Mouse (Mus musculus): ENCODE data around the gene Ppp1r10.

GRCm38 (mm10) chr17:35921710-35922109 is 5.5 kb downstream of the Ppp1r10 start:
- TF ChIP-seq CTCF (conservative IDR thresholded peaks at IDR 0.05; ENCODE audit: insufficient read depth, insufficient read length, low read depth, low read length) (no peak), POLR2A (IDR thresholded peaks at IDR 0.05; ENCODE audit: low read depth, low read length) (no peak)

Measured in kidney, adult 2 months (tissue).